Mouse (Mus musculus): Measurements from ENCODE around the gene Mcam.

GRCm38 (mm10) chr9:44093612-44094503 lies 40.4 kb upstream of the Mcam start:
- TF ChIP-seq CTCF (IDR thresholded peaks at IDR 0.05; ENCODE audit: low read depth) (peak; percentile 80), EP300 (IDR thresholded peaks at IDR 0.05; ENCODE audit: low read depth) (no peak)
